In genomic region chr1:167284258-167284836, GRCm38 (mm10) we compare ENCODE assay signal across 8 mouse cellular contexts. TPM values are rescaled to one million over a fixed set of nuclear protein-coding genes. Genes with fewer than 3 reads are reported as not detected.
DNase-seq lines count a peak whose midpoint lies in the region; ATAC-seq and TF ChIP-seq lines count a peak whose summit lies in the region.

No protein-coding gene starts in this region.

- peak overlapping the region; percentile 91 for H3K4me3 ChIP-seq in kidney, embryonic 14.5 days (ENCODE audit: low read length)
- peak overlapping the region; percentile 88 for H3K4me3 ChIP-seq in liver, postnatal 0 days (ENCODE audit: low read depth, low read length)
- peak overlapping the region; percentile 68 for H3K4me3 ChIP-seq in neural tube, embryonic 13.5 days

- no peak for TF ChIP-seq CTCF in liver, postnatal 0 days (IDR thresholded peaks at IDR 0.05; ENCODE audit: low read depth)

- DNase-seq in right cerebral cortex, adult 18-20 months = peak; percentile 44
- no peak for DNase-seq in right cerebral cortex, postnatal 25 days
- peak; percentile 86 to 89 for DNase-seq in cerebellum, postnatal 10 days
- DNase-seq in gastrocnemius, postnatal 14 days = peak; percentile 50
- peak; percentile 75 for DNase-seq in liver, postnatal 0 days
- DNase-seq in testis, postnatal 14 days (ENCODE audit: low spot score) = peak; percentile 81

- WGBS in kidney, embryonic 14.5 days = under 1% methylated on average over 61 of the region's 73 CpGs
- under 1% methylated on average over 62 of the region's 73 CpGs for WGBS in liver, postnatal 0 days (ENCODE audit: insufficient replicate concordance)
- under 1% methylated on average over 71 of the region's 73 CpGs for WGBS in neural tube, embryonic 13.5 days

- ATAC-seq in kidney, embryonic 14.5 days (ENCODE audit: low FRiP score, low TSS enrichment) = peak; percentile 71
- ATAC-seq in liver, postnatal 0 days = peak; percentile 56
- peak; percentile 73 for ATAC-seq in neural tube, embryonic 13.5 days (ENCODE audit: low read depth)

- H3K27ac ChIP-seq in kidney, embryonic 14.5 days (ENCODE audit: low read depth, low read length) = peak overlapping the region; percentile 96
- H3K27ac ChIP-seq in liver, postnatal 0 days (ENCODE audit: low read depth) = peak overlapping the region; percentile 77
- H3K27ac ChIP-seq in neural tube, embryonic 13.5 days (replicated peaks) = peak overlapping the region; percentile 95

- H3K9ac ChIP-seq in kidney, embryonic 14.5 days (ENCODE audit: low read depth, low read length) = peak overlapping the region; percentile 89
- H3K9ac ChIP-seq in liver, postnatal 0 days (replicated peaks) = peak overlapping the region; percentile 66
- peak overlapping the region; percentile 88 for H3K9ac ChIP-seq in neural tube, embryonic 13.5 days

- peak overlapping the region; percentile 76 for H3K4me2 ChIP-seq in kidney, embryonic 14.5 days (replicated peaks; ENCODE audit: low read depth, low read length)
- H3K4me2 ChIP-seq in liver, postnatal 0 days (ENCODE audit: low read depth, low read length) = peak overlapping the region; percentile 100
- H3K4me2 ChIP-seq in neural tube, embryonic 13.5 days = peak overlapping the region; percentile 75

- H3K4me1 ChIP-seq in kidney, embryonic 14.5 days (ENCODE audit: control insufficient read depth, insufficient read depth, low read length) = 0 out of 2 replicates have a peak, but pooled peaks cover 3% of the 10 kb centered on the region
- H3K4me1 ChIP-seq in liver, postnatal 0 days (ENCODE audit: insufficient read depth) = peaks cover 44% of the 10 kb centered on the region
- H3K4me1 ChIP-seq in neural tube, embryonic 13.5 days (replicated peaks) = peaks cover 39% of the 10 kb centered on the region

- H3K27me3 ChIP-seq in kidney, embryonic 14.5 days (ENCODE audit: control insufficient read depth, insufficient read depth, low read length) = peaks cover 3% of the 10 kb centered on the region; the same call in 1 of the 2 replicates
- no peaks in the 10 kb centered on the region for H3K27me3 ChIP-seq in liver, postnatal 0 days (ENCODE audit: insufficient read depth, low read length)
- H3K27me3 ChIP-seq in neural tube, embryonic 13.5 days = no peaks in the 10 kb centered on the region; the same call in 1 of the 2 replicates

- H3K36me3 ChIP-seq in kidney, embryonic 14.5 days (ENCODE audit: control insufficient read depth, insufficient read depth, low read length) = no peaks in the 10 kb centered on the region
- no peaks in the 10 kb centered on the region for H3K36me3 ChIP-seq in liver, postnatal 0 days (replicated peaks; ENCODE audit: insufficient read depth, low read length)
- no peaks in the 10 kb centered on the region for H3K36me3 ChIP-seq in neural tube, embryonic 13.5 days

- no peak for TF ChIP-seq EP300 in liver, postnatal 0 days (IDR thresholded peaks at IDR 0.05; ENCODE audit: low read depth)

- intact Hi-C loops in gastrocnemius, postnatal 14 days (cut with DNase I; ENCODE audit: low total_unique reads) = loop anchor here (10.0 kb wide), 1 partner anchor 60 kb away; no protein-coding TSS in a partner anchor

- no peaks in the 10 kb centered on the region for H3K9me3 ChIP-seq in kidney, embryonic 14.5 days (ENCODE audit: control insufficient read depth, low read length)
- H3K9me3 ChIP-seq in liver, postnatal 0 days (ENCODE audit: low read length) = no peaks in the 10 kb centered on the region
- no peaks in the 10 kb centered on the region for H3K9me3 ChIP-seq in neural tube, embryonic 13.5 days

RNA-seq across cellular contexts. Expression of gene Uck2, which starts 0.8 kb away (rescaled TPM):
- 10 to 100 TPM; 18.4 to 29.1 TPM for total RNA-seq in gastrocnemius, postnatal 14 days (2021)
- polyA plus RNA-seq in kidney, embryonic 14.5 days (2014; fragmentation: Nextera tagmentation; extraction: Ambion mirVana) = 103 and 104 TPM in 2 replicates
- polyA plus RNA-seq in liver, postnatal 0 days (2015; fragmentation: Nextera tagmentation; extraction: Ambion mirVana) = 18.6 and 20.9 TPM in 2 replicates
- 66.3 and 69.0 TPM in 2 replicates for polyA plus RNA-seq in neural tube, embryonic 13.5 days (2015; fragmentation: Nextera tagmentation; extraction: Ambion mirVana)

RNA-seq across cellular contexts. Expression of gene Tmco1, which starts 23.8 kb away (rescaled TPM):
- total RNA-seq in gastrocnemius, postnatal 14 days (2021) = 10 to 100 TPM; 36.8 to 39.3 TPM
- polyA plus RNA-seq in kidney, embryonic 14.5 days (2014; fragmentation: Nextera tagmentation; extraction: Ambion mirVana) = 86.5 and 121 TPM in 2 replicates
- 54.6 and 57.6 TPM in 2 replicates for polyA plus RNA-seq in liver, postnatal 0 days (2015; fragmentation: Nextera tagmentation; extraction: Ambion mirVana)
- polyA plus RNA-seq in neural tube, embryonic 13.5 days (2015; fragmentation: Nextera tagmentation; extraction: Ambion mirVana) = 80.0 and 81.1 TPM in 2 replicates
